Mouse (Mus musculus) ES-E14 (cell line): Measurements from ENCODE around the gene Lemd1.

Experiments
- CHD2 ChIP-seq: IDR thresholded peaks from 2 replicates; pipeline ENCODE4 v1.6.1; 2014; ENCODE audit warnings: mild to moderate bottlenecking, low read depth, low read length, inconsistent platforms
- HCFC1 ChIP-seq: IDR thresholded peaks from 2 replicates; pipeline ENCODE4 v1.6.1; 2012; ENCODE audit warnings: low read length, inconsistent platforms, borderline replicate concordance; ENCODE audit not compliant: insufficient read depth
- MAFK ChIP-seq: IDR thresholded peaks from 2 replicates; pipeline ENCODE4 v1.6.1; 2014; ENCODE audit warnings: mild to moderate bottlenecking, low read depth, low read length, inconsistent platforms; ENCODE audit not compliant: insufficient read depth
- ZC3H11A ChIP-seq: IDR thresholded peaks from 2 replicates; pipeline ENCODE4 v1.6.1; 2012; ENCODE audit warnings: low read depth, mild to moderate bottlenecking, inconsistent platforms, low read length, borderline replicate concordance
- ZNF384 ChIP-seq: IDR thresholded peaks from 2 replicates; pipeline ENCODE4 v1.6.1; 2012; ENCODE audit warnings: low read depth, low read length, inconsistent platforms

DNA sequence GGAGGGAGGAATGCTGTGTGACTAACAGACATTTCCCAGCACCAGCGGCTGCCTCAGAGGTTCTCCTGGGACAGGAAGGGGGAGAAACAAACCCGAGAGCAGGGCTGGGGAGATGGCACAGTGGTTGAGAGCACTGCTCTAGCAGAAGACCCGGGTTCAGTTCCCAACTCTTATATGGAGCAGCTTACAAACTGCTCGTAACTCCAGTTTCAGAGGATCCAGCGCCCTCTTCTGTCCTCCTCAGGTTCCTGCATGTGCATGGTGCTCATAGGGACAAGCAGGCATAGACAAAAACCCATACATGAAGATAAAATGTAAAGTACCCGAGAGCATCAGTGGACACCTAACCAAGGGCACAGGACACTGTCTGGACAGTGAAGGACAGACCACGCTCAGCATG, 19.7 kb downstream of the Lemd1 start:
- TF ChIP-seq ZNF384: no peak
- no peak for TF ChIP-seq HCFC1
- no peak for TF ChIP-seq CHD2
- no peak for TF ChIP-seq MAFK
- TF ChIP-seq ZC3H11A: peak; percentile 67; the same call in 1 of the 2 replicates
